Mouse (Mus musculus) MEL (cell line): ENCODE data around the gene Lsm2. TPM values are rescaled to one million over a fixed set of nuclear protein-coding genes. Genes with fewer than 3 reads are reported as not detected.
A peak's percentile ranks its signal among the peaks of the same experiment; 100 is the strongest.
"Not testable (repeated sequence)": the region's sequence is repeated elsewhere in the genome, so short reads cannot be mapped to it uniquely, and the experiment has no call there.

ENCODE experiments used
- DNase-seq: peaks from one replicate; pipeline ENCODE4 v3.0.0; 2011; ENCODE audit warnings: low read depth, low spot score
- H3K27ac ChIP-seq: 2 replicates; pipeline ENCODE4 v1.5.1; 2012; ENCODE audit warnings: low read depth, mild to moderate bottlenecking, control low read depth, low read length, moderate library complexity; ENCODE audit not compliant: control insufficient read depth
- H3K27me3 ChIP-seq, 2 experiments: fragments of 150-350 bp in 1 of 2; sonication (generic) in 1 of 2; 2 replicates each; pipeline ENCODE4 v1.6.1; 2012; ENCODE audit warnings: low read length in 2 of 2, mild to moderate bottlenecking in 2 of 2, improper control_type of control experiment in 1 of 2, moderate library complexity in 1 of 2; ENCODE audit not compliant: insufficient read depth in 2 of 2, control insufficient read depth in 1 of 2
- H3K36me3 ChIP-seq, 2 experiments: 2 replicates each; pipeline ENCODE4 v1.6.1; 2012 to 2014; ENCODE audit warnings: low read length in 2 of 2, improper control_type of control experiment in 1 of 2, inconsistent platforms in 1 of 2, mild to moderate bottlenecking in 1 of 2; ENCODE audit not compliant: insufficient read depth in 2 of 2, control insufficient read depth in 1 of 2
- H3K4me1 ChIP-seq, 2 experiments: fragments of 150-350 bp in 1 of 2; sonication (generic) in 1 of 2; 2 replicates each; pipeline ENCODE4 v1.6.1; 2012; ENCODE audit warnings: low read length in 2 of 2, improper control_type of control experiment in 1 of 2, mild to moderate bottlenecking in 1 of 2; ENCODE audit not compliant: insufficient read depth in 2 of 2, control insufficient read depth in 1 of 2
- H3K4me3 ChIP-seq, 2 experiments: fragments of 150-350 bp in 1 of 2; sonication (generic) in 1 of 2; 2 replicates each; pipeline ENCODE4 v1.5.1; 2012; ENCODE audit warnings: low read depth in 2 of 2, low read length in 2 of 2, mild to moderate bottlenecking in 2 of 2, moderate library complexity in 2 of 2, control low read depth in 1 of 2, improper control_type of control experiment in 1 of 2; ENCODE audit not compliant: control insufficient read depth in 1 of 2, insufficient read depth in 1 of 2
- H3K79me2 ChIP-seq: 2 replicates; pipeline ENCODE4 v1.6.1; 2012; ENCODE audit warnings: mild to moderate bottlenecking, low read length, moderate library complexity; ENCODE audit not compliant: control insufficient read depth, poor library complexity, insufficient read depth
- H3K9ac ChIP-seq: 2 replicates; pipeline ENCODE4 v1.6.1; 2012; ENCODE audit warnings: low read depth, mild to moderate bottlenecking, control low read depth, low read length, moderate library complexity; ENCODE audit not compliant: control insufficient read depth, poor library complexity, severe bottlenecking
- H3K9me3 ChIP-seq: fragments of 150-350 bp; sonication (generic); replicated peaks from 2 replicates; pipeline ENCODE4 v1.6.1; 2012; ENCODE audit warnings: mild to moderate bottlenecking, low read length, improper control_type of control experiment, moderate library complexity; ENCODE audit not compliant: insufficient read depth
- CTCF ChIP-seq, 3 experiments: IDR thresholded peaks in 2 of 3; conservative IDR thresholded peaks in 1 of 3; 2 replicates each; pipeline ENCODE4 v1.5.1; 2011 to 2012; ENCODE audit warnings: low read length in 3 of 3, low read depth in 2 of 3, mild to moderate bottlenecking in 2 of 3, improper control_type of control experiment in 1 of 3, inconsistent platforms in 1 of 3, mixed read lengths in 1 of 3, moderate library complexity in 1 of 3; ENCODE audit not compliant: control insufficient read depth in 1 of 3, insufficient read depth in 1 of 3, poor library complexity in 1 of 3, severe bottlenecking in 1 of 3
- ELF1 ChIP-seq: IDR thresholded peaks from 2 replicates; pipeline ENCODE4 v1.6.1; 2014; ENCODE audit warnings: low read depth, mild to moderate bottlenecking, inconsistent platforms, low read length, improper control_type of control experiment, moderate library complexity
- ETS1 ChIP-seq: IDR thresholded peaks from 2 replicates; pipeline ENCODE4 v1.6.1; 2012; ENCODE audit warnings: low read depth, mild to moderate bottlenecking, inconsistent platforms, low read length, improper control_type of control experiment, moderate library complexity
- POLR2A ChIP-seq, 2 experiments: IDR thresholded peaks; 2 replicates each; pipeline ENCODE4 v1.6.1; 2011 to 2012; ENCODE audit warnings: low read length in 2 of 2, mild to moderate bottlenecking in 2 of 2, control low read depth in 1 of 2, improper control_type of control experiment in 1 of 2, low read depth in 1 of 2, moderate library complexity in 1 of 2; ENCODE audit not compliant: control insufficient read depth in 1 of 2, insufficient read depth in 1 of 2, poor library complexity in 1 of 2
- RAD21 ChIP-seq: IDR thresholded peaks from 2 replicates; pipeline ENCODE4 v1.6.1; 2011; ENCODE audit warnings: mild to moderate bottlenecking, low read depth, low read length, improper control_type of control experiment
- SIN3A ChIP-seq: IDR thresholded peaks from 2 replicates; pipeline ENCODE4 v1.6.1; 2012; ENCODE audit warnings: low read length, improper control_type of control experiment, inconsistent platforms
- SMC3 ChIP-seq: IDR thresholded peaks from 2 replicates; pipeline ENCODE4 v1.6.1; 2011; ENCODE audit warnings: low read depth, low read length, improper control_type of control experiment
- ZC3H11A ChIP-seq: IDR thresholded peaks from 2 replicates; pipeline ENCODE4 v1.6.1; 2012; ENCODE audit warnings: low read depth, mild to moderate bottlenecking, inconsistent platforms, low read length, improper control_type of control experiment
- ZNF384 ChIP-seq: IDR thresholded peaks from 2 replicates; pipeline ENCODE4 v1.6.1; 2012; ENCODE audit warnings: low read depth, mild to moderate bottlenecking, inconsistent platforms, low read length, improper control_type of control experiment
- polyA plus RNA-seq, 2 experiments: library from polyadenylated mRNA; stranded (reverse) in 1 of 2; unstranded in 1 of 2; fragments of >175 nt in 1 of 2; fragments of >200 nt in 1 of 2; gene quantifications; 2 replicates each; pipeline versions ENCODE4 v1.2.1 to v1.2.4; 2012; ENCODE audit warnings: low replicate concordance in 2 of 2, low read depth in 1 of 2; ENCODE audit not compliant: insufficient read length in 2 of 2, insufficient read depth in 1 of 2, missing spikeins in 1 of 2
- total RNA-seq: library from RNA; depleted of rRNA; stranded (reverse); fragments of 300-350 nt; gene quantifications from 2 replicates; pipeline ENCODE4 v1.2.3, GENCODE M21; 2012

Lsm2 gene
- total and polyA plus RNA-seq, 3 experiments, result 57.9 to 180 TPM; not detected in 1

GRCm38 (mm10) chr17:34956340-34956739, 25.3 kb upstream of the Lsm2 start:
- H3K27me3 ChIP-seq, result no peaks in the 10 kb centered on the region
- peak; percentile 53 for DNase-seq

GRCm38 (mm10) chr17:34957291-34957690, 24.4 kb upstream of the Lsm2 start:
- not testable (repeated sequence) for H3K9me3 ChIP-seq, DNase-seq, H3K79me2 ChIP-seq, H3K9ac ChIP-seq, H3K4me3 ChIP-seq, H3K27ac ChIP-seq, H3K27me3 ChIP-seq, H3K36me3 ChIP-seq, H3K4me1 ChIP-seq

More at GRCm38 (mm10) chr17:34956340-34956739, 25.3 kb upstream of the Lsm2 start:
- peaks cover 0 to 3% of the 10 kb centered on the region in 2 experiments; a peak in 1 of 4 replicates for H3K4me1 ChIP-seq
- no peak overlapping the region for H3K9ac ChIP-seq
- H3K79me2 ChIP-seq, result peaks cover 9% of the 10 kb centered on the region
- H3K27ac ChIP-seq, result no peak overlapping the region
- no peaks in the 10 kb centered on the region for H3K9me3 ChIP-seq
- no peaks in the 10 kb centered on the region for H3K36me3 ChIP-seq
- peak; percentile 73 for TF ChIP-seq ZNF384
- no peak for TF ChIP-seq POLR2A (IDR thresholded peaks at IDR 0.05; ENCODE audit: control insufficient read depth in 1 of 2, insufficient read depth in 1 of 2, low read depth in 1 of 2, low read length in 2 of 2, poor library complexity in 1 of 2)
- peak; percentile 74 for TF ChIP-seq RAD21
- TF ChIP-seq ELF1, result no peak
- peak in 1 of 3 experiments; percentile 63; a peak in 3 of 6 replicates for TF ChIP-seq CTCF (IDR thresholded peaks at IDR 0.05 in 2 of 3, conservative IDR thresholded peaks at IDR 0.05 in 1 of 3; ENCODE audit: control insufficient read depth in 1 of 3, insufficient read depth in 1 of 3, low read depth in 2 of 3, low read length in 3 of 3, poor library complexity in 1 of 3, severe bottlenecking in 1 of 3)
- no peak for TF ChIP-seq ETS1
- TF ChIP-seq SIN3A, result 0 out of 2 replicates have a peak, but pooled peaks have one; percentile 24
- TF ChIP-seq ZC3H11A, result peak; percentile 54
- TF ChIP-seq SMC3, result peak; percentile 70
- TF ChIP-seq, all 39 proteins: peak for 6
- H3K4me3 ChIP-seq, result no peak overlapping the region

DNA sequence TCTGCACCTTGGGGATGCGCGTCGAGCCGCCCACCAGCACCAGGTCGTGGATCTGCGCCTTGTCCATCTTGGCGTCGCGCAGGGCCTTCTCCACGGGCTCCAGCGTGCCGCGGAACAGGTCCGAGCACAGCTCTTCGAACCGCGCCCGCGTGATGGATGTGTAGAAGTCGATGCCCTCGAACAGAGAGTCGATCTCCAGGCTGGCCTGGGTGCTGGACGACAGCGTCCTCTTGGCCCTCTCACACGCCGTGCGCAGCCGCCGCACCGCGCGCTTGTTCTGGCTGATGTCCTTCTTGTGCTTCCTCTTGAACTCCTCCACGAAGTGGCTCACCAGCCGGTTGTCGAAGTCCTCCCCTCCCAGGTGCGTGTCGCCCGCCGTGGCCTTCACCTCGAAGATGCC, 23.7 kb upstream of the Lsm2 start:
- not testable (repeated sequence) for H3K79me2 ChIP-seq, H3K4me3 ChIP-seq, H3K9me3 ChIP-seq, H3K9ac ChIP-seq, DNase-seq, H3K27me3 ChIP-seq, H3K4me1 ChIP-seq, H3K36me3 ChIP-seq, H3K27ac ChIP-seq

DNA sequence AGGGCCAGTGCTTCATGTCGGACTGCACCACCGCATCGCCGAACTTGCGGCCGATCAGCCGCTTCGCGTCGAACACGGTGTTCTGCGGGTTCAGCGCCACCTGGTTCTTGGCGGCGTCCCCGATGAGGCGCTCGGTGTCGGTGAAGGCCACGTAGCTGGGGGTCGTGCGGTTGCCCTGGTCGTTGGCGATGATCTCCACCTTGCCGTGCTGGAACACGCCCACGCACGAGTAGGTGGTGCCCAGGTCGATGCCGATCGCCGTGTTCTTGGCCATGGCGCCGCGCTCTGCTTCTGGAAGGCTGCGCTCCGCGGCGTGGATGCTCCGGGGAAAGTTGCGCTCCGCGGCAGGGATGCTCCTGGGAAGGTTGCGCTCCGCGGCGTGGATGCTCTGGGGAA, 22.9 kb upstream of the Lsm2 start:
- H3K27me3 ChIP-seq, H3K9me3 ChIP-seq, H3K4me1 ChIP-seq, H3K36me3 ChIP-seq, DNase-seq, H3K4me3 ChIP-seq, H3K9ac ChIP-seq, H3K79me2 ChIP-seq, H3K27ac ChIP-seq: not testable (repeated sequence)

- H3K4me3 ChIP-seq, H3K4me1 ChIP-seq, H3K9me3 ChIP-seq, H3K9ac ChIP-seq, H3K27me3 ChIP-seq, DNase-seq, H3K79me2 ChIP-seq, H3K36me3 ChIP-seq, H3K27ac ChIP-seq: not testable (repeated sequence)
These were observed 22.4 kb upstream of the Lsm2 start, which contains the start of gene Hspa1b for GRCm38 (mm10) chr17:34959130-34959778. Hspa1b (minus strand) TSS chr17:34959238.
